Mouse (Mus musculus) heart, postnatal 36 days (tissue): ENCODE data around the gene Cdk9. TPM values are rescaled to one million over a fixed set of nuclear protein-coding genes. Genes with fewer than 3 reads are reported as not detected.
A peak's percentile ranks its signal among the peaks of the same experiment; 100 is the strongest.

ENCODE experiments used
- DNase-seq, 2 experiments: peaks; one replicate each; pipeline ENCODE4 v3.0.0; 2021 to 2022
- intact Hi-C: fragments of 180-260 bp; cut with DNase I; formaldehyde crosslinking; loops from one replicate; pipeline ENCODE4 v1.15.1; 2025
- total RNA-seq, 2 experiments: library from RNA; stranded (reverse); gene quantifications; 2 replicates each; pipeline ENCODE4 v1.2.3; 2021

Cdk9 gene
- total RNA-seq, 2 experiments from 2014 or later = 24.6 to 26.6 TPM

GRCm38 (mm10) chr2:32736306-32736829 is 23.5 kb upstream of the Cdk9 start:
- intact Hi-C loops = no loop called here
- no peak for DNase-seq

- intact Hi-C loops = loop anchor here (2.0 kb wide), 1 partner anchor 20 kb away; no protein-coding TSS in a partner anchor
- peak; percentile 71 for DNase-seq
Observed at GRCm38 (mm10) chr2:32734933-32735332, 22.1 kb upstream of the Cdk9 start.

- intact Hi-C loops = loop anchor here (2.0 kb wide), 1 partner anchor 20 kb away; no protein-coding TSS in a partner anchor
- DNase-seq = no peak
Observed at GRCm38 (mm10) chr2:32734480-32734879, 21.6 kb upstream of the Cdk9 start.

- no peak for DNase-seq
- intact Hi-C loops = no loop called here
Observed at GRCm38 (mm10) chr2:32732695-32733094, 19.8 kb upstream of the Cdk9 start.

- intact Hi-C loops = no loop called here
Observed at GRCm38 (mm10) chr2:32731911-32732310, 19.0 kb upstream of the Cdk9 start.

GRCm38 (mm10) chr2:32730854-32731253 is 18.0 kb upstream of the Cdk9 start:
- no peak for DNase-seq
- intact Hi-C loops = no loop called here

More at GRCm38 (mm10) chr2:32731911-32732310, 19.0 kb upstream of the Cdk9 start:
- DNase-seq = no peak

- DNase-seq = no peak
- intact Hi-C loops = no loop called here
Observed at GRCm38 (mm10) chr2:32729547-32729946, 16.7 kb upstream of the Cdk9 start.

- intact Hi-C loops = no loop called here
- DNase-seq = peak; percentile 64 to 68
Observed at GRCm38 (mm10) chr2:32728463-32728862, 15.6 kb upstream of the Cdk9 start.

- peak; percentile 92 to 95 for DNase-seq
- intact Hi-C loops = loop anchor here (1.0 kb wide), 1 partner anchor 13 kb away; no protein-coding TSS in a partner anchor
Observed at GRCm38 (mm10) chr2:32727435-32727834, 14.6 kb upstream of the Cdk9 start.

GRCm38 (mm10) chr2:32724832-32725790 is 12.2 kb upstream of the Cdk9 start:
- no peak for DNase-seq
- intact Hi-C loops = no loop called here

- no peak for DNase-seq
- intact Hi-C loops = no loop called here
Observed at GRCm38 (mm10) chr2:32724149-32724548, 11.3 kb upstream of the Cdk9 start.

GRCm38 (mm10) chr2:32722581-32722980 is 9.7 kb upstream of the Cdk9 start:
- intact Hi-C loops = no loop called here
- no peak for DNase-seq

GRCm38 (mm10) chr2:32722046-32722445 is 9.2 kb upstream of the Cdk9 start:
- intact Hi-C loops = no loop called here
- DNase-seq = no peak

- DNase-seq = no peak
- intact Hi-C loops = no loop called here
Observed at GRCm38 (mm10) chr2:32720681-32721229, 7.9 kb upstream of the Cdk9 start, which contains the start of gene Sh2d3c. Gene Sh2d3c (plus strand): TSS chr2:32721055.

- no peak for DNase-seq
- intact Hi-C loops = no loop called here
Observed at GRCm38 (mm10) chr2:32720053-32720452, 7.2 kb upstream of the Cdk9 start.

- intact Hi-C loops = no loop called here
- DNase-seq = no peak
Observed at GRCm38 (mm10) chr2:32718761-32719160, 5.9 kb upstream of the Cdk9 start.

GRCm38 (mm10) chr2:32714987-32715425 is 2.1 kb upstream of the Cdk9 start:
- intact Hi-C loops = loop anchor here (1.0 to 5.0 kb wide), 3 partner anchors 12 to 137 kb away; no protein-coding TSS in a partner anchor
- DNase-seq = peak; percentile 42 to 62

GRCm38 (mm10) chr2:32714117-32714986 is 1.5 kb upstream of the Cdk9 start:
- DNase-seq = no peak
- intact Hi-C loops = loop anchor here (1.0 to 5.0 kb wide), 3 partner anchors 13 to 138 kb away; no protein-coding TSS in a partner anchor

GRCm38 (mm10) chr2:32712586-32712933 is 316 bp downstream of the Cdk9 start:
- peak; percentile 97 to 99 for DNase-seq
- intact Hi-C loops = loop anchor here (5.0 kb wide), 1 partner anchor 140 kb away; no protein-coding TSS in a partner anchor

- intact Hi-C loops = loop anchor here (5.0 kb wide), 1 partner anchor 140 kb away; no protein-coding TSS in a partner anchor
- peak; percentile 71 to 77 for DNase-seq
Observed at GRCm38 (mm10) chr2:32712108-32712551, 746 bp downstream of the Cdk9 start.
